Mouse (Mus musculus) left cerebral cortex, adult 9 months (tissue): ENCODE data around the gene Slc2a12.

Source experiments
- DNase-seq, 2 experiments: peaks; one replicate each; pipeline ENCODE4 v3.0.0; 2022; ENCODE audit warnings: low spot score in 2 of 2

The Slc2a12 gene

DNA sequence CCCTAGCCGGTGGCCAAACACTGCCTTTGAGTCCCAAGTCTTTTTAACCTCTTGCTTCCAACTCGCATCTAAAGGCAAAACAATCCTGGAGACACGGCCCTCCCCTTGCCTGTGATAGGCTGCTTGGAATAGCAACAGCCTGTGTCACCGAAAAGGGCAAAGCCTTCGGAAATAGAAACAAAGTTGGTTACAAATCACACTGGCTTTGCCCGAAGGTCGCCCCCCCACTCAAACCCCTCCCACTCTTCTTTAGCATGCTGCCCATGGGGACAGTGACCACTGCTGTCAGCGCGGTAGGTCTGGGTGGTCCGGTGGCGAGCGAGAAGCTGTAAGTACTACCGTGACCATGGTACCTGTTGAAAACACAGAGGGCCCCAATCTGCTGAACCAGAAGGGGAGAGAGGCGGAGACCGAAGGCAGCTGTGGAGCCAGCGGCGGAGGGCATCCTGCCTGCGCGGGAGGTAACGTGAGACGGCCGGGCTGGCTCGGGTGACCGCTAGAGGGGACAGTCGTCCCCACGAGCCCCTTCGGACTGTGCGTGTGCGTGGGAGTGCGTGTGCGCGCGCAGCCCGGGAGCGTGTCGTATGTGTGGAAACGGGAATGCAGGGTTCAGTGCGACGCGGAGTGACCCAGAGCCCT is at the start of gene Slc2a12:
Gene Slc2a12, plus strand, starts transcription at position 159 of the 639 bp plus-strand sequence.
- peak in 1 of 2 experiments; percentile 56 for DNase-seq

DNA sequence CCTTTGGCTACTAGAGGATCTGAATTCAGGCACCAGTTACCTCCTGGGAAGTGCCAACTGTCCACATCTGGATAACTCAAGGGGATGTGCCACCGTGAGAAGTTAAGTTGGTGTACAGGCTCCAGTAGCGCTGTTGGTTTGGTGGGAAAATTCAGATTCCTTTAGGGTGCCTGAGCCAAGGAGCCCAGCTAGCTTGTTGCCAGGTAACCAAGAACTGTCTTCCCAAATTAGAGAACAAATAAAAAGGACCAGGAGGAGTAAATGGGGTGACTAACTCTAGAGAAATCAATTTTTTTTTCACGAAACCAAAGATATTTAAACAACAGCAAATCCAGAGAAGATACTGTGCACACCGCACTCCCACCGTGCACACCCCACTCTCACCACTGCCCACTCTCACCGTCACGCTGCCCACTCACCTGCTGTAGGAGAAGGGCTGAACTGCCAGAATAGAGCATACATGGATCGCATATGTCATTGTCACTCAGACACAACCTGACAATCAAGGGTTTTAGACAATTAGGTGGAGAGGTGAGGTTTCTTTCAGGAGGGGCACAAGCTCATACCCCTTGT is 45.8 kb upstream of the Slc2a12 start:
- peak in 1 of 2 experiments; percentile 29 for DNase-seq

DNA sequence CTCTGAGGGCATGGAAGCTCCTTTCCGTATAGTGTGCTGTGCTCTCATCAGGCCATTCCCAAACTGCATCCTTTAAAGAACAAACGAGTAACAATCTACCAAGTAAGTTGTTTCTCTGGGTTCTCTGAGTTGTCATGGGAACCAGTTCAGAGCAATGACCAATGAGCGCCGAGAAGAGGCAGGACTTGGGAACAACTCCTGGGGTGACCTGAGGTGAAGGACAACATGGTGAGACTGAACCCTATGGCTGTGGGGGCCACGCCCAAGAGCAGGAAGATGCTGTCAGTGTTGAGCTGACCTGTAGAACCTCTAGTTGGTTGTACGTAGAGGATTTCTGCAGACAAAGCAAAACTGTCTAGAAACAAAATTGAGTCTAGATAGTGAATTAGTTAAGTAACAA is 43.8 kb upstream of the Slc2a12 start:
- no peak for DNase-seq

DNA sequence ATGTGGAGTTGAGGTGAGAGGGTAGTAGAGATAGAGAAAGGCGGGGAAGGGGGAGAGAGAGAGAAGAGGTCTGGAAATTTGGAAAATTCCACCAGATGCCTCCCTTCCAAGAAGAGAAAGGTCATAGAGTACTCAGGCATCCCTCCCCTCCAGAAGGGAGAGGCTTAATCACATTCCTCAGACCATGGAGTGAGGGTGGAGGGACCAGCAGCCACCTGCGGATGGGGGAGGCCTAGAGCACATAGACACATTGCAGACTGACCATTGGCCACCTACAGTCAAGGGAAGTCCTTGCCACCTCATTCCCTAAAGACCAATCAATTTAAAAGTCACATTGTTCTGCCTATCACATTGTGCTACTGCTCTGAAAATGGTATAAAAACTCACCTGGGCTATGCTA is 40.0 kb upstream of the Slc2a12 start:
- no peak for DNase-seq

DNA sequence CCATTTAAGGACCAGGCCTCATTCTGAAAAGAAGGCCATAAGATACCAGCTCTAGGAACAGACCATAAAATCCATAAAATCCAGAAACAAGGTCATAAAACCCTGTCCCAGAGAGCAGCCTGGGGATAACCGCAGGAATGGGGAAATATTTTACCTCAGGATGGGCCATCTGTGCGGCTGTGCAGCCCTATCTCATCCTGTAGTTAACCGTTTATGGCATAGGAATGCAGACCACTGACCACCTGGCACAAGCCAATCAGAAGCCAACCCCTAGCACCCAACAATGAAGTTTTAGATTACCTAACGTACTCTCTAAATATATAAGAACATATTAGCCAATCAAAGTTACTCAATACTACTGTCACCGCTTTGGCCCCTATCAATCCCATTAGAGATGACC is 36.5 kb upstream of the Slc2a12 start:
- no peak for DNase-seq

DNA sequence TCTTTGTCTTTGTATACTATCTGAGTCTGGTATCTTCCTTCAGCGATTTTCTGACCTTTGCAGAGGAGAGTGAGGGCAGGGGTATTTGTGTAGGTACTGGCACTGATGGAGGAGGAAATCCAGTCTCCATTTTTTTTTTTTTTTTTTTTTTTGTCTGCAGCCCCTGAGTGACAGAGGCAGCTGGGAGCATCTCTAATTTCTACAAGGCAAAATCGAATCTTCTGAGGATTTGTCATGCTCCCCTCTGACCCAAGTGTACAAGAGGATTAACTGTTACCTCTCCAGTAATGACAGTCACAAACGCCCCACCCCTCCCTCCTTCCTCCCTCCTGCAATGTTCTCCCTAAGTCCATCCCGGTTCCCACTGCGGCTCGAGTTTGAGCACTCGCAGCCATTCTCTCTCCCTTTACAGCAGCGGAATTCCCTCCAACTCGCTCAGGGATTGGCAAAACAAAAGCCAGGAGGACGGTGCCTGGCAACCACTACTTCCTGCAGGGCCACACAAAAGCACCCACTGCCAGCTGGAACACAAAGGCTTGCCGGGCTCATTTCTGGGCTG is 35.9 kb upstream of the Slc2a12 start:
- DNase-seq = peak in 1 of 2 experiments; percentile 53

DNA sequence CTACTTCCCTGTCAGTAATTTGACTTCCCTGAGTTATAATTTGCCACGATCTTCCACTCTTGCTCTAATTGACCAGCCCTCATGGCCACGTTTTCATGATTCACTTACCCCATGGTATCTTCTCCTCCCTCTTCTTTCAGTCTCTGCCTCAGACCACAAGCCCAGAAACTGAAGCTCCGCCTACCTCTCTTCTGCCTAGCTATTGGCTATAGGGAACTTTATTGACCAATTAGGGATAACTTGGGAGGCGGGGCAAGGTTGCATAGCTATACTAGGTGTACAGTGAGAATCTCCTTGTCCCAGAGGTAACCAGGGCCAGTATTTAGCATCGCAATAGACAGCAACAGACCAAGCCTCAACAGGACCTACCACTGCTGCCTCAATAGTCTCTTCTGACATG is 31.5 kb upstream of the Slc2a12 start:
- DNase-seq = no peak

DNA sequence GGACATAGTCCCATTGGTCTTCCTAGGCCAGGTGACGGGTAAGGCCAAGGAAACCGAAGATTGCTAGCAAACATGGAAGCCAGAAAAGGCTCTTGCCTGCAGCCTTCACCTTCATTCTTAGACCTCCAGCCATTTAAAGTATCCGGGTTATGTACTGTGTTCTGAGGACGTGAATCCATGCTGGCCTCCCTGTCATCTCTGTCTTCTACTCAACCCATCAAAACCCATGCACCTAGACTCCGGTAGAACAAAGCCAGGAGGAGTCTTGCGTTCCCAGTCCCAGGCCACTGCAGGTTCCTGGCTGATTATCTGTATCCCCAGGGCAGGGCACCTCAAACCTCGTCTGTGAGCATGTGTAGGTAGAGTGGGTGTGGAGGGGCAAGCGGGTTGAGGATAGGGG is 30.3 kb upstream of the Slc2a12 start:
- DNase-seq = no peak

DNA sequence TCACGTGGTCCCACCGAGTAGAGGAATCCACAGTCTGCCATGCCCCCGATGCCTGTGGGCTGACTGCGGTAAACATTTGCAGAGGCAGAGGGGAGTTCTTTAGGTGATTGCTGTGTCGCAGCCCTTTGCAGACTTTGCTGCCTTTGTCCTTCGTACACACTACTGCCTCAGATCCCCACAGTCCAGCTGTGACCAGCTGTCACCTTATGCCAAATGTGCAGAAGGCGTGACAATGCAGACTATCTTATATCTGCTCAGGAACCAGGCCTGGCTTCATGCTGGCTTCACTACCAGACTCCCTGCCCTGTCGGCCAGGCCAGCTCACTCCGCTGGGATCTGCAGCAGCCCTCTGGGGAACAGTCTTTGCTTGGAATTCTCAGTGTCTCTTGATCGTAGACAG is 29.5 kb upstream of the Slc2a12 start:
- no peak for DNase-seq

DNA sequence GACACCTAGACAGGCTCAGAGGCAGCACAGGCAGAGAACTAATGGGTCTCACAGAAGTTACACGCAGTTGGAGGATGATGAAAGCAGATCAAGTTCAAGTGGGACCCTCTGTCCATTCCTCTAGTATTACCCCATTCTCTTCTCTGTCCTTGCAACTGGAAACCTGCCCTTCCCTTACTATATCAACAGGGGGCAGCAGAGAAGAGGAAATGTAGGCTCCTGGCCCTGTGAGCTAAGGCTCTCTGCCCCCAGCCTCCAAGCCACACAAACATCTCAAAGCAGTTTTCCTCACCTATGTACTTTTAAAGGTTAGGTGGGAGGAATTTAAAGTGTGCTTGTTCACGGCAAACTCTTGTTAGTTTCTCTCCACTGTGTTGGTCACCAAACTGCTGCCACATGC is 26.0 kb upstream of the Slc2a12 start:
- peak in 1 of 2 experiments; percentile 37 for DNase-seq

DNA sequence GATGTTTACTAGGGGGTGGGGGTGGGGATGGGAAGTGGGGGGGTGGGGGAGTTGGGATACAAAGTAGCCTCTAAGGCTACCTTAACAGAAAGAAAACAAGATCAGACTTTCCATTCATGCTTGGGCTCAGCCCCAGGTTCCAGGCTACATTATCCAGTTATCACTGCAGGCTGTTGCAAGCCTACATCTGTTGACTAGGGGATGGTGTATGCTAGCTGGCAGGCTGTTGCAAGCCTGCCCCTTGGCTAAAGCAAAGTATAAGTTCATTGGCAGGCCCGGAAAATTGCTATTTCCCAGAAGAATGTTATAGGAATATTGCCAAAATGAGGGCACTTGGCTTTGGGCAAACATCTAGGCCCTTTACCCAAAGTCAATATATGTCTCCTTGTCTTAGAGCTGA is 16.0 kb upstream of the Slc2a12 start:
- no peak for DNase-seq

DNA sequence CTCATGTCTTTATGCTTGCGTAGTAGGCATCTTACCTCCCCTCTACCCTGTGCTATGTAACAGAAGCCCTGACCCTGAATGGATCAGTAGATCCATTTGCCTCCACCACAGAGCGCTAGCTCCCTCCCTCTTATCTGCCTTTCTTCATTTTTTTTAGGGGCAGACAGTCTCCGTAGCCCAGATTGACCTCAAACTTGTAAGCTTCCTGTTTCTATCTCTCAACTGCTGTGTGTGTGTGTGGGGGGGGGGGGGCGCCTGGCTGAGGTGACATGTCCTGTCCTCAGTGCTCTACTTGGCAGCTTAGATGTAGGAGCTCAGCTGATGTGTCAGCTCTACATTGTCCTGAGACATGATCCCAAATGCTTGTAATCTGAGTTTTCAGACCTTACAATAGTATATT is 13.7 kb upstream of the Slc2a12 start:
- no peak for DNase-seq

DNA sequence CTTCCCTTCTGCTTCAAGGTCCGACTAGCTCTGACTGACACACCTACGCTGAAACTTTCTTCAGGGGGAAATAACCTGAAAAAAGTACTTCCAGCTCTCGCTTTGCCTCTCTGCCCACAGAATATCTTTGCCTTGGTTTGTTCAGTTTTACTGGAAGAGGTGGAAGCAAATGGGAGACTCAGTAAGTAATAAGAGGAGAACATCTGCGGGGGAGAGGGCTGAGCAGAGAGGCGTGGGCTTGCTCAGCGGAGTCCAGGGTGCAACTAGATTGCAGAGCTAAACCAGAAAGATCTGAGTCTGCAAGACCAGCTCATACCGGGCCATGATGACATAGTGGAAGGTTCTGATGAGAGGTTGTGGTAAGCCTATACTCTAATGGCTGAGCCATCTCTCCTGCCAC is 13.3 kb upstream of the Slc2a12 start:
- peak in 1 of 2 experiments; percentile 37 for DNase-seq

DNA sequence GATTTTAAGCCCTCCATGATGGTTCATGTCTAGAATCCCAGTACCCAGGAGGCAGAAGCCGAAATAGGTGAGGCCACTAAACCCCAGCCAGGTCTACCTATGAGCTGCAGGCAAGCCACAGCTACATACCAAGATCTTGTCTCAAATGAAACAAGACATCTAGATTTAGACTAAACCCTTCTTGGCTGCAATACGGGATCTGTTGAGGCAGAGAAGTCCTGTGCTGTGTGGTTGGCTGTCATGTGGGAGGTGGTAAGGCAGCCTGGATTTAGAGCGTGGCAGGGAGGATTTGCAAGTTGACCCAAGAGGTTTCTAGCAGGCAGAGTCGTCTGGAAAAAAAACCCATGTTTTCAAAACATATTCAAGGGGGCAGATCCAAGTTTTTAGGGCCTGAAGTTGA is 12.9 kb upstream of the Slc2a12 start:
- DNase-seq = peak in 1 of 2 experiments; percentile 16

DNA sequence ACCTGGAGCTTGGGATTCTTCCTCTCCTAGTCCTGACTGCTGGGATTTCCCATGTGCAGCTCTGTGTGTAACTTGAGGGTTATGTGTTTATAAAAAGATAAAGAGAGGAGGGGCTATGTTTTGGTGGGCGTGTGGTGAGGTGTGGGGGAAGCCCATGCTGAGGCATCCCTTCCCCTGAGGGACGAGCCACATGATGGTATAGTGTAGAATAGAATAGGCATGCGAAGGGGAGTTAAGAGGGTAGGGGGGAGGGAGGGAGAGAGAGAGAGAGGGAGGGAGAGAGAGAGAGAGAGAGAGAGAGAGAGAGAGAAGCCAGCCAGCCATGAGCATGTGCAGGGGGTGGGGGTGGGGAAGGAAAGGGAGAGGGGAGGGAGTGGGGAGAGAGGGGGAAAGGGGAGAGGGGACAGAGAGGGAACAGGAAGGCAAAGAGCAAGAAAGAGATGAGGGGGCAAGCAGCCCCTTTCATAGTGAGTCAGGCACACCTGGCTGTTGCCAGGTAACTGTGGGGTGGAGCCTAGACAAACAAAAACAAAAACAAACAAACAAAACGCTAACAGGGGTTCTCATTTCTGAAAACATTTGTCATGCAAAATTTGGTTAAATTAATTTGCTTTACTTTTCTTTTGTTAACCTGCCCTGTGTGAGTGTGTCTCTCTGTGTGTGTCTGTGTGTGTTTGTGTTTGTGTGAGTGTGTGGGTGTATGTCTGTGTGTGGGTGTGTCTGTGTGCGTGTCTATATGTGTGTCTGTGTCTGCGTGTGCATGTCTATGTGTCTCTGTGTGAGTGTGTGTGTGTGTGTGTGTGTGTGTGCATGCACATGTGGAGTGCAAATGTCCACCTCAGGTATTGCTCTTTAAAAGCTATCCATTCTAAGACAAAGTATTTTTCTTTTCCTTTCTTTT is 11.2 kb upstream of the Slc2a12 start:
- no peak for DNase-seq

DNA sequence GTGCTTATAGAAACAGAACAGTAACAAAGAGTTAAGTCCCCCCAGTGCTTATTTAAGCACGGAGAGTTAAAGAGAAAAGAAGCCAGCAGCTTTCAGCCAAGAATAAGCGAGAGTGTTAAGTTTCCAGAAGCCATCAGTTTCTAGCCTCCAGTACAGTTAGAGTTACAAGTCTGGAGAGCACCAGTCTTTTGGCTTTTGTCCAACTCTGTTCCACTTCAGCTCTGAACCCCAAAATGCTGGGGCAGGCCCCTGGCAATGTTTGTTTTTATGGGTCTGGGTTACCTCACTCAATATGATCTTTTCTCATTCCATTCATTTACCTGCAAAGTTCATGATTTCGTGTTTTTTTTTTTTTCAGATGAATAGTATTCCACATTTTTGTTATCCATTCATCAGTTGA is 7.6 kb upstream of the Slc2a12 start:
- DNase-seq = no peak

DNA sequence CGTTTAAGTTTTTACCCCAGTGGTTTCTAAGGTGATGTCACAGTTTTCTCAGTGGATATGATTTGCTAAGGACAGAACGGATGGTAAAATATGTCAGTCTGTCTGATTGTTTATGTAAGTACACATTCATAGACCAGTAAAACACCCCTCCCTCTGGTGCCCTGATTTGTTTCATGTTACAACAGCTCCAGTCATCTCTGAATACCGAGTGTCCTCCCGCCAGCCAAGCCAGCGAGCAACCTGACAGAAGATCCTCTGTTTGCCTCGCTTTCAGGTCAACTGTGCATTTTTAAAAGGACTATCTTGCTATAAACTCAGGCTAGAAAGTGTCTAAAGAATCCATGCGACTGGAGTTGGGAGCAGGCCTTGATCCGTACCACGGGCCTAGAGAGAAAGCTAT is 640 bp upstream of the Slc2a12 start:
- no peak for DNase-seq

DNA sequence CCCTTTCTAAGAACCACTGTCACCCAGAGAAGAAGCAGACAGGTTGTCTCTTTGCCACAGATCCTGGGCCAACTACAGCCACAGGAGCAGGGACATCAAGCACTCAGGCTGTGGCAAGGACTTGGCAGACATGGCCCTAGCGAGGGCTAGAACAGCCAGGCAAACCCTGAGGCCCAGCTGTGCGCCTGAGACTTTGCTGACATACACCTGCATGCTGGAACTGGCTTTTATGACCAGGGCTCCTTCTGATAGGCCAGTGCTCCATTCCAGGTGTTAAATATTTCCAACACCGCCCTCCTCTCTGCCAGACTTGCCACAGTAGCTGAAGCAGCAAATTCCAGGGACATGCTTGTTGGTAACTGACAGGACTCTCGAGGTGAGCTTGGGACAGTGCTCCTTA is 3.9 kb downstream of the Slc2a12 start:
- no peak for DNase-seq

DNA sequence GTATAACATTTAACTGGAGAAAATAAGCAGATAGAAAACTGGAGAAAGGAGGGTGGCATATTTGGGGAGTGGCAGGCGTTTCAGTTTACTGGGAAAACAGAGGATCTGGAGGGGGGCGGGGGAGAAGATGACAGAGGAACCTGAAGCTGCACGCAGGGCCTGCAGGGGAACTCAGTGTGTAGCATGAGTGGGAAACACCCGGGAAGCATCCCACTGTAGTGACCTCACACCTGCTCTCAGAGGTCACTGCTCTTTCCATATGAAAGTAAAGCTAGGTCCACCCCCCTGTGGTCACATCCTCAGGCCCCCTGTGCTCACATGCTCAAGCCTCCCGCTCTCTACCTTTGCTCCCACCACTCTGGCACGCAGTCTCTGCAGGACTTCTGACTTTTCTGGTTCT is 9.0 kb downstream of the Slc2a12 start:
- DNase-seq = no peak

DNA sequence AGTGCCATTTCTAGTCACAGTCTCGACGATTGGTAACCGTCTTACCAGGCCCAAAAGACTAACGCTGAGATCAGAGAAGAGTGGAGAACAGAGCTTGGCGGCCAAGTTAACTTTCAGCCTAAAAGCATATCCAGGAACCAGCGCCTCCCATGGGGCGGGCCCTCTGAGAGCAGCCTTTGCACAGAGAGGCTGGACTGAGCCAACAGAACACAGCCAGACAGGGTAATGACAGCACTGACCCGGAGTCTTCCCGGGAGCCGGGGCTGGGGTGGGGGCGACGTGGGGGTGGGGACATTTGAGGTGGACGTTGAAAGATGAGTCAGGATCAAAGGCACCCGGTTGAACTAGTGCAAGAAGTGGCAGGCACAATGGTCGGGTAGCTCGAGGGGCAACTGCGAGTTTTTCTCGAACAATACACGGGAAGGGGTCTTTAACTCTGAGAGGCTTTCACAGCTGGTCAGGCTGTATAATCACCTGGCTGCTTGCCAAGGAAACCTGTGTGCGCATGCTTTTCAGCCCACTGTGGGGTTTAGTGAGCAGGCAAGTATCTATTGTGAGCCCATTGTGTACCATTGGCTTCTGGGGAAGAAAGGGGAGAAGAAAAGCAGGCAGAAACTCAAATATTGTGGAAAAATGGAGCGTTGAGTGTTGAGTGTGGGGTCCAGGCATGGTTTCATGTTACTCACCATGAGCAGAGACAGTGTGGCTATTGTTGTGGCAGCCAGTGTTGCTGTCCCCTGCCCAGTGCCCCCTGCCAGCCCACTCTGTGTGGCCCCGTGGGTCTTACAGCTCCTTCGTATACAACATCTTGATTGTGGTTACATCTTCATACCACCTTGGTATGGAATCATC is 13.9 kb downstream of the Slc2a12 start:
- no peak for DNase-seq

DNA sequence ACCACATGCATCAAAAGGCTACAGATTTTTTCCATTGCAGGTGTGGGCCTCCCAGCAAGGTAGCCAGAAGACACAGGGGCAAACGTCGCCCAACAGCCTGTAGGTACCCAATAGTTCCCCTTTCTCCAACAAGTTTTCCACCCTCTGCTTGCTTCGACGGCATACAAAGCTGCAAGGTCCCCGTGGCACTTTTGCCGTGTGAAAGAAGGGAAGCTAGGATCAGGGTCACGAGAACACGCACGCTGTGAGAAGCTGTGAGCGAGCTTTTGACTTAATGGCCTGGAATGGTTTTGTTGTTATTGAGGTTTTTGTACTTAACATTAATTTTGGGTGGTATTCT is 14.5 kb downstream of the Slc2a12 start:
- no peak for DNase-seq
